Mouse (Mus musculus) MN1 (cell line): ENCODE measurements around the gene Acrv1.
"Not testable (repeated sequence)": the region's sequence is repeated elsewhere in the genome, so short reads cannot be mapped to it uniquely, and the experiment has no call there.

Experiments used
- DNase-seq: peaks from one replicate; pipeline ENCODE4 v3.0.0-alpha.2; 2016; ENCODE audit warnings: low spot score

Gene Acrv1

DNA sequence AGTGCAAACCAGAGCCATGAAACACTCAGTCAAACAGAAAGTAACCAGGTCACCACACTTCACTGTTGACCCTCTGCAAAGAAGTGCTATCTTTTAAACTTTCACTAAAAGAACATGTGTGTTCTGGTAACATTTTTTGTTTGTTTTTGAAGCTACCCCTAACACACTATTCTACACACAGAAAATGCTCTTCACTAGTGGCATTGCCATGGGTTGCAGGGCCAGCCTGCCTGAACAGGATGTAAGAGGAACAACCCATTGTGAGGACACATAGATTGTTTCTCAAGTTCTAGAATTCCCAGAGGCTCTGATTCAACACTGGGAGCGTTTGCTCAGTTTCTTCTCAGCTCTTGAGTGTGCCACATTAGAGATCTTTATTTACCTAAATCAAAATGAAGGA, at the start of gene Acrv1:
Acrv1 (plus strand) TSS at position 301 of the 400 bp plus-strand sequence.
- DNase-seq, result no peak

DNA sequence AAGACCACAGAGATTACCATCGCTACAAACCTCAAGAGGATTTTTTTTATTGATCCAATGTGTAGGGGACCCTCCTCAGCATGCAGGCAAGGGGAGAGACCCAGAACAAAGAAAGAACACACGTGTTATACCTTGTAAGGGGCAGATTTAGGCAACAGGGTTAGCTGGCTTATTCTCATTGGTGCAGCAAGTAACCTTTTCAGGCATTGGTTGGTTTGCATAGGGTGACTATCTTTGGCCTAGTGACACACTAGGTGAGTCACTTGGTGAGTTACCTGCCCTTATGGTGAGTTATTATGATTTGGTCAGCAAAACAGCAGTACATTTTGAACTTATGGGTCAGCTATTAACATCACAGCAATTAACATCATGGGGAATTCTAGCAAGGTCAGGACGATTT, 49.7 kb upstream of the Acrv1 start, which contains the start of gene A630095E13Rik:
A630095E13Rik (minus strand) TSS at position 101 of the 400 bp plus-strand sequence.
- DNase-seq, result not testable (repeated sequence)

DNA sequence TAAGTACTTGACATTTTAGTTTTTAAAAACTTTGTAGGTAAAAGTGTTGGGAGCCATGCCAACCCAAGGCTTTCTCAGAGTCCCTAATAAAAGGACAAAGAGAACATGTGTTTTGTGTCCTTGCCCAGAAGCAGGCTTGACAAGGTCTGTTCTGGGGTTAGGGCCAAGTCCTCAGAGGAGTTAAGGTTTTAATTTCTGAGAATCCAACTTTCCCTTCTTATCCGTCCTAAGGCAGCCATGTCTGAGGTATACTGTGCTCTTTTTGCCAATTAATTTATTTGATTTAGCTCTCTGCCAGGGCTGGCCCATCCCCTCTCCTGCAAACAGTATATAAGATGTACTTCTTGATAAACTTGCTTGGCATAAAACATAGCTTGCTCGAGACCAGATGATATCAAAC, 11.6 kb upstream of the Acrv1 start:
- DNase-seq, result peak; percentile 6

DNA sequence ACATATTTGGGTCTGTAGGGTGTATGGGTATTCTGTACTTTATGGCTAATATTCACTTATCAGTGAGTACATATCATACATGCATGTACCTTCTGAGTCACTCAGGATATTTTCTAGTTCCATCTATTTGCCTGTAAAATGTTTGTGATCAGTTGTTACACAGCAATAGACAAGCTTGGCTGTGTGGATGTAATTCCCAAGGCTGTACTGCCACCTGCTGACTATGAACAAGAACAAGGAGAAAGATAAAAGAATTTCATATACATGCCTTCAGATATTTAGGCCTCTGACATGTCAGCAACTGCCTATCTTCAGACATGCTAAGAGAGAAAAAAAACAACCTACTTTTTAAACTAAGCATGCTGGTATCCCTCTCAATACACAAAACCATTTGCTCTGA, 5.7 kb upstream of the Acrv1 start:
- peak; percentile 17 for DNase-seq

DNA sequence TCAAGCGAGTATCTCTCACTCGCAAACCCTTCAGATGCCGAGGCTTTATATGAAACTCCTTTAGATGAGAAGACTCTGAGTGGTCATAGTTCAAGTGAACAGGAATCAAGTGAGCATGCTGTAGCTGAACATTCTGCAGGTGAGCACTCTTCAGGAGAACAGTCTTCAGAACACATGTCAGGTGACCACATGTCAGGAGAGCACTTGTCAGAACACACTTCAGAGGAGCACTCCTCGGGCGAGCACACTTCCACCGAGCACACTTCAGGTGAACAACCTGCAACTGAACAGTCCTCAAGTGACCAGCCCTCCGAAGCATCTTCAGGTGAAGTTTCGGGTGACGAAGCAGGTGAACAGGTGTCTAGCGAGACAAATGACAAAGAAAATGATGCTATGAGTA, 1.3 kb downstream of the Acrv1 start:
- DNase-seq, result no peak

DNA sequence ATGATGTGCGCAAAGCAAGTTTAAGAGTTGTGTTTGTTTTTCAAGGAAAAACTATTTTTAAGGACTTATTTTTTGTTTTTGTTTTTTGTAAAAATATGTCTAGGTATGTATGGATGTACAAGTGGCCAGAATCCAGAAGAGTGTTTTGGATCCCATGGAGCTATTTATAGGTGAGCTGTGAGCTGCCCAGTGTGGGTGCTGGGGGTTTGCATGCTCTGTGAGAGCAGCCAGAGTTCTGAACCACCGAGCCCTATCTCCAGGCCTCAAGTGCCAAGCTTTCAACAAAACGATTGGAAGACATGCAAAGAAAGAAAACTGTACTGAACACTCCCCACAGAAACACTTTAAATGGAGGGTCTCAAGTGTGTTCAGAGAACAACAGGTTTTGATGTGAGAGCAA, 12.9 kb downstream of the Acrv1 start:
- DNase-seq, result no peak

DNA sequence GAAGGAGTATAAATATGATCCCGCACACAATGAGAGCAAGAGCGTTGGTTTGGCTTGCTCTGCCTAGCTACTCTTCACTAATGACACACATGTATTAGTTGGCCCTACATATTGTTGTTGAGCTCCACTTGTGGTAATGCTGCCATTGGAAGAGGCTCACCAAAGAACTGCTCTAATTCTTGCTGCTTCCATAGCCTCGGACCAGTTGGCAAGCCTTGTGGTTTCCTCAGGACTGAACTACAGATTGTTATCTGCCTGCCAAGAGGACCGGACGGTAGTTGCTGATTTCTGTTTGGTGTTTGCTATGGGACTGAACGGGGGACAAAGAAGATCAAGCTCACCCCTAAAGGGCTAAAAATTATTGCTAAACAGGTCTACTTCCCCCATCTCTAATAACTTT, 14.3 kb downstream of the Acrv1 start:
- DNase-seq, result no peak

DNA sequence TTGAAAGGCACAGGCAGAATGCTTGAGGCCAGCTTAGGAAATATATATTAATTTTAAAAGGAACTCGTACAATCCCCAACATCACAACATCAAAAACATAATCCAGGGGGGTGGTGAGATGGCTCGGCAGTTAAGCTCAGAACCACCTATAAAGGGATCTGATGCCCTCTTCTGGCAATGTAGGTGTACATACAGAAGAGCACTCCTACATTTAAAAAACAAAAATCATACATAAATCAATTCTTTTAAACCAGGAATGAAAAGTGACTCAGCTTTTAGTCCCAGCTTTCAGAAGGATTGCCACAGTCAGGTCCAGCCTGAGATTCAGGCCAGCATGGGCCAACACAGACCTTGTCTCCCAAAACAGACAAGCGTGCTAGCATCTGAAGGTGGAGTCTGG, 23.6 kb downstream of the Acrv1 start:
- no peak for DNase-seq

DNA sequence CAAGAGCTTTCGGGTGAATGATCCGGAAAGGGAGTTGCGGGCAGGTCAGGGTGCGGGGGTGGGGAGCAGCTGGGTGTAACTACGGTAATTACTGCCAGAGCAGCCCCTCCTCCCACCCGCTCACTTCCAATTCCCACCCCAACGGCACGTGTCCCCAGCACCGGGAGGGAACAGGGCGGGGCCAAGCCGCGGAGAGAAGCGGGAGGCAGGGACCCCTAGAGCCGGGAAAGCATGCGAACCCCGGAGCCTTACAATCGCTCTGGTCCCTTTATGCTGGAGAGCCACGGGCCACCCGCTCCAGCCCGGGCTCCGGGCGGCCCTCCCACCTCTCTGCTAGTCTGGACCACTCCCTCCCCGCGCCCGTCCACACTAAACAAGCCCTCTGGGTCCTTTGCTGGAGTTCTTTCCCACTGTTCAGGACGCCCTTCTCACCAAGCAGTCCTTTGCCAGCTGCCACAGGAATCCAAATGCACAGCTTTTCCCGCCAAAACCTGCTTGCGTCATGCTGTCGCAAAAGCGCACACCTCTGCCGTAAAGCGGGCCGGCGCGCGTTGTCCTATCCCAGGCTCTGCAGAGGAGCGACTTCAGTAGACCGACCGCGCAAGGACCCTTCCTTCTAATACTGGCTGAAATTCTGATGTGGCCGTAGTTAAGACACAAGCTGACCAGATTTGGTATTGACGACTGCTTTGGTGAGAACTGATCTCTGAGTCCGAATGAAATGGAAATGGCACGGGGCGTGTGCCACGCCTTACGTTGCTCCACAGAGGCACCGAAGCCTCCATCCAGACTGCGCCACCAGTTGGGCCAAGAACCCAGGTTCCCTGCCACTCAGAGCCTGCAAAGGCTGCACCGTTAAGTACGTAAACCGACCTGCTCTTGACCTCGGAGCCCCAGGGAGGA, 33.4 kb downstream of the Acrv1 start:
- DNase-seq, result peak; percentile 88

DNA sequence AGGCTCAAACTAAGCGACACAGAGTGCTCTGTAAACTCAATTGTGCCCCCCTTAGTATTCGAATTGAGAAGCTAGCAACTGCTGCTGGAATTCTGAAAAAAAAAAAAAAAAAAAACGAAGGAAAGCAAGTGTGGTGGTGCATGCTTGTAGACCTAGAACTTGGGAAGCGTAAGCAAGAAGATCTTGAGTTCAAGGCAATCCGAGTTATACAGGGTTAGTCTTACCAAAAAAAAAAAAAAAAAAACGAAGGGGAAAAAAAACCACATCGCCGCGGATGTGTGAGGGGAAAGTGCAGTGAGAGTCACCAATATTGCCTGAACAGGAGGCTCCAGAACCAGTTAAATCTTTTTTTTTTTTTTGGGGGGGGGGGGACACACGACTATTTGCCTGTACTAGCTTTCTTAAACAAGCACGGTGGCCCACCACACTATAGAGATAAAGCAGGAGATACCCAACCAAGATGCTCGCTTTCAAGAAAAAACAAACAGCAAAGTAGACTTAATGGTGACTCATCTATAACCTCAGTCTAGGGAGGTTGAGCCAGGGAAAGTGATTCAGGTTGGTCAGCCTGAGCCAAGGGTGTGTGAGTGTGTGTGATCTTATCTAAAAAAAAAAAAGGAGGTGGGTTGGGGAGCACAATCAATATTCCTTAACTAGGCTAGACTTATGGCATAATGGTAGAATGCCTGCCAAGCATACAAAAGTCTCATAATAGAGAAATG, 34.2 kb downstream of the Acrv1 start, which contains the start of gene Chek1:
Chek1 (minus strand) TSS at position 32 of the 722 bp plus-strand sequence.
- peak; percentile 26 for DNase-seq
